Mouse (Mus musculus) hindbrain, embryonic 16.5 days (tissue): ENCODE results near the gene Tns1. TPM values are rescaled to one million over a fixed set of nuclear protein-coding genes. Genes with fewer than 3 reads are reported as not detected.
A peak's percentile ranks its signal among the peaks of the same experiment; 100 is the strongest.

Experiments
- ATAC-seq: fragments of 200-750 bp; cut with Nextera tagmentation; 2 replicates; pipeline ENCODE4 v1.8.0; 2017; ENCODE audit warnings: moderate TSS enrichment, moderate library complexity
- H3K27ac ChIP-seq: fragments of 300-500 bp; sonication (generic); 2 replicates; pipeline ENCODE4 v1.5.1; 2014; ENCODE audit warnings: low read depth, mild to moderate bottlenecking, control low read depth, low read length, moderate library complexity
- H3K27me3 ChIP-seq: fragments of 300-500 bp; sonication (generic); replicated peaks from 2 replicates; pipeline ENCODE4 v1.6.1; 2014; ENCODE audit warnings: low read length; ENCODE audit not compliant: control insufficient read depth, insufficient read depth
- H3K36me3 ChIP-seq: fragments of 300-500 bp; sonication (generic); 2 replicates; pipeline ENCODE4 v1.6.1; 2014; ENCODE audit warnings: mild to moderate bottlenecking, low read length, moderate library complexity, mixed read lengths; ENCODE audit not compliant: control insufficient read depth, insufficient read depth
- H3K4me1 ChIP-seq: fragments of 300-500 bp; sonication (generic); 2 replicates; pipeline ENCODE4 v1.6.1; 2014; ENCODE audit warnings: low read depth, low read length; ENCODE audit not compliant: control insufficient read depth, insufficient read depth
- H3K4me2 ChIP-seq: fragments of 300-500 bp; sonication (generic); 2 replicates; pipeline ENCODE4 v1.6.1; 2014; ENCODE audit warnings: mild to moderate bottlenecking, low read length, control low read depth, moderate library complexity
- H3K4me3 ChIP-seq: fragments of 300-500 bp; sonication (generic); 2 replicates; pipeline ENCODE4 v1.5.1; 2014; ENCODE audit warnings: mild to moderate bottlenecking, low read length, control low read depth, moderate library complexity
- H3K9ac ChIP-seq: fragments of 300-500 bp; sonication (generic); 2 replicates; pipeline ENCODE4 v1.6.1; 2014; ENCODE audit warnings: low read depth, mild to moderate bottlenecking, control low read depth, low read length, moderate library complexity
- H3K9me3 ChIP-seq: fragments of 300-500 bp; sonication (generic); 2 replicates; pipeline ENCODE4 v1.6.1; 2014; ENCODE audit warnings: mild to moderate bottlenecking, low read length, moderate library complexity; ENCODE audit not compliant: control insufficient read depth
- WGBS: fragments of 180-500 bp; shearing (Covaris S2); extraction: QIAGEN DNeasy Blood & Tissue Kit; methylation state at CpG from one replicate; pipeline ENCODE4 v1.1.7; 2014; 5-methylcytosine and 5-hydroxymethylcytosine counted together
- polyA plus RNA-seq: library from polyadenylated mRNA; unstranded; fragments of >200 nt; fragmentation: Nextera tagmentation; extraction: Ambion mirVana; gene quantifications from 2 replicates; pipeline ENCODE4 v1.2.1, GENCODE M21; 2015

Tns1 gene
- polyA plus RNA-seq, 1 experiment from 2014 or later = 13.5 TPM

DNA sequence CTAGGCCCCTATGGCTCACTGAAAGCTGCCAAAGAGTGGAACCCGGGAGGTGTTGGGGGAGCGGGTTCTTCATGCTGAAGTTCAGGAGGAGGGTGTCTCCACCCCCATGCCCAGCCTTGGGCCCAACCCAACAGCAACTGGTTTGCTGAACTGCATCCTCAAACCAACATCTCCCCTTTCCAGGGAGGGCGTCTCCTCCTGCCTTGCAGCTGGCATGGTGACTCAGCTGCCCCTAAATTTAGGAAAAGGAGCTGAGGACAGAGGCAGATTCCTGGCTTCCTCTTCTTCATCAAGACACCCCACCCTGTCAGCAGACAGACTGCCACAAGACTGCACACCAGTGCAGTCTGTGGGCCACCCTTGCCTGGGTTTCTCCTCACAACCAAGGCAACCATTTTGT is 173.1 kb downstream of the Tns1 start:
- H3K4me2 ChIP-seq = no peak overlapping the region

GRCm38 (mm10) chr1:73948757-73949156 is 175.5 kb downstream of the Tns1 start:
- ATAC-seq = no peak
- no peak overlapping the region for H3K27ac ChIP-seq
- 85% methylated on average over 5 of the region's 5 CpGs for WGBS
- no peaks in the 10 kb centered on the region for H3K9me3 ChIP-seq
- H3K27me3 ChIP-seq = no peaks in the 10 kb centered on the region
- no peak overlapping the region for H3K4me2 ChIP-seq
- H3K4me1 ChIP-seq = no peaks in the 10 kb centered on the region
- no peak overlapping the region for H3K9ac ChIP-seq
- no peaks in the 10 kb centered on the region for H3K36me3 ChIP-seq
- H3K4me3 ChIP-seq = no peak overlapping the region

More for the DNA sequence above, 173.1 kb downstream of the Tns1 start:
- H3K4me1 ChIP-seq = peaks cover 4% of the 10 kb centered on the region
- no peaks in the 10 kb centered on the region for H3K9me3 ChIP-seq
- no peak overlapping the region for H3K4me3 ChIP-seq
- H3K27me3 ChIP-seq = no peaks in the 10 kb centered on the region
- no peaks in the 10 kb centered on the region for H3K36me3 ChIP-seq
- no peak overlapping the region for H3K27ac ChIP-seq
- no peak overlapping the region for H3K9ac ChIP-seq
- no peak for ATAC-seq
- whole genome bisulfite sequencing = 90% methylated on average over 3 of the region's 3 CpGs

DNA sequence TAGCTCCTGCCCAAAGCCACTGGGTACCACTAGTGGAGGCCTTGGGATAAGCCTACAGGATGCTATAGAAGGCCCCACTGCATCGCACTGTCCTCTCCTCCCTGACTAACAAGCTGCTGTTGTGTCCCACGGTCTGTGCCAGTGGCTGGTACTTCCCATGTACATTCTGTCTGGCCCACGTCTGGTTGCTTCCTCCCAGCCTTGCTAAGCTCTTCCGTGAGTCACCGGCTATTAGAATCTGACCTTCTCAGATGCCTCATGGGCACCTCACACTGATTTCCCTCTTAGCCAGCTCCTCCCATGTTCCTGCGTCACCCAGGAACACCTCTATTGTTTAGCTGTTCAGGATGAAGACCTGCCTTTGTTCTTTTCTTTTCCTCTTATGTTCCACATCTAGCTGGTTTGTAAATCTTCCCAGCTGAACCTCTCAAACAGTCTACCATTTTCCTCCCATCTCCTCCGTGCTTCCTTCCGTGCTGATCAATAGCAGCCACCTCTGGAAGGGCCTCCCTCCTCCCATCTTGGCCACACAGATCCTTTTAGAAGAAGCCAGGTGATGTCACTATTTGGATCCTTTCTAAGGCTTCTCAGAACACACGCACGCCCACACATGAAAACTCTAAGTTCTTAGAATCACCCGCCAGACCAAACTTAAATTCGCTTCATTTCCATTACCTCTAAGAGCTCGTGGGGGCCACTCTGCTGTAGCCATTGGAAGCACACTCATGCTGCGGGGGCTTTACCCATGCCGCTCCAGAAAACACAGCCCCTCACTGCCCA is 176.5 kb downstream of the Tns1 start:
- no peak for ATAC-seq
- H3K36me3 ChIP-seq = no peaks in the 10 kb centered on the region
- 83% methylated on average over 15 of the region's 15 CpGs for WGBS
- no peaks in the 10 kb centered on the region; the same call in 1 of the 2 replicates for H3K4me1 ChIP-seq
- no peak overlapping the region for H3K27ac ChIP-seq
- no peaks in the 10 kb centered on the region for H3K27me3 ChIP-seq
- H3K4me3 ChIP-seq = no peak overlapping the region
- H3K4me2 ChIP-seq = no peak overlapping the region
- no peak overlapping the region for H3K9ac ChIP-seq
- no peaks in the 10 kb centered on the region for H3K9me3 ChIP-seq

DNA sequence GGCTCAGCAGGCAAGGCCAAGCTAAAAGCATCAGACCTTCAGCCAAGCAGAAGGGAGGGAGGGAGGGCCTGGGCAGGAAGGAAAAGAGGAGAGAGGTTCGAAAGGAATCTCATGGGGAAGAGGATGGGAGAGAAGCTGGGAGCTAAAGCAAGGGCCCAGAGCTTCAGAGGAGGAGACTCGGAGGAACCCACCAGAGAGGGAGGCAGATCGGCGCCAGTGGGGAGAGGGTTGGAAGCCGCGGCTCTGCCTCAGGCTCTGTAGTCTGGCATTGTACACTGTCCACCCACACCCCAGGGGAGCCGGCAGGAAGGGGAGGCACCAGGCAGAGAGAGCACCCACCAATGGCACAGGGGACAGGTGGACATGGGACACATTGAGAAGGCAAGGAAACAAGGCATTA is 177.5 kb downstream of the Tns1 start:
- H3K4me1 ChIP-seq = no peaks in the 10 kb centered on the region; the same call in 1 of the 2 replicates

GRCm38 (mm10) chr1:73944393-73944792 is 179.9 kb downstream of the Tns1 start:
- ATAC-seq = peak; percentile 89
- Histone ChIP-seq H3K4me1 (no peaks in the 10 kb centered on the region; the same call in 1 of the 2 replicates), H3K36me3 (no peaks in the 10 kb centered on the region), H3K9me3 (no peaks in the 10 kb centered on the region), H3K9ac (no peak overlapping the region), H3K27me3 (no peaks in the 10 kb centered on the region), H3K4me3 (no peak overlapping the region), H3K4me2 (no peak overlapping the region), H3K27ac (peak overlapping the region; percentile 73)
- 41% methylated on average over 3 of the region's 3 CpGs for WGBS

More for the DNA sequence above, 177.5 kb downstream of the Tns1 start:
- H3K9ac ChIP-seq = no peak overlapping the region
- 84% methylated on average over 7 of the region's 7 CpGs for WGBS
- H3K4me2 ChIP-seq = no peak overlapping the region
- ATAC-seq = no peak
- no peak overlapping the region for H3K27ac ChIP-seq
- H3K9me3 ChIP-seq = no peaks in the 10 kb centered on the region
- no peak overlapping the region for H3K4me3 ChIP-seq
- H3K36me3 ChIP-seq = no peaks in the 10 kb centered on the region
- no peaks in the 10 kb centered on the region for H3K27me3 ChIP-seq

- Histone ChIP-seq H3K4me3 (no peak overlapping the region), H3K4me2 (no peak overlapping the region), H3K27ac (peak overlapping the region; percentile 73), H3K9ac (no peak overlapping the region), H3K36me3 (no peaks in the 10 kb centered on the region), H3K27me3 (no peaks in the 10 kb centered on the region), H3K4me1 (no peaks in the 10 kb centered on the region; the same call in 1 of the 2 replicates), H3K9me3 (no peaks in the 10 kb centered on the region)
- 67% methylated on average over 9 of the region's 9 CpGs for WGBS
- ATAC-seq = peak; percentile 79
Observed at GRCm38 (mm10) chr1:73943667-73944289, 180.5 kb downstream of the Tns1 start.

GRCm38 (mm10) chr1:73943255-73943654 is 181.0 kb downstream of the Tns1 start:
- peak overlapping the region; percentile 73 for H3K27ac ChIP-seq
- H3K4me3 ChIP-seq = no peak overlapping the region
- H3K9me3 ChIP-seq = no peaks in the 10 kb centered on the region
- H3K4me1 ChIP-seq = no peaks in the 10 kb centered on the region; the same call in 1 of the 2 replicates
- WGBS = 84% methylated on average over 5 of the region's 5 CpGs
- no peak overlapping the region for H3K9ac ChIP-seq
- ATAC-seq = no peak
- no peak overlapping the region for H3K4me2 ChIP-seq
- no peaks in the 10 kb centered on the region for H3K27me3 ChIP-seq
- H3K36me3 ChIP-seq = no peaks in the 10 kb centered on the region

DNA sequence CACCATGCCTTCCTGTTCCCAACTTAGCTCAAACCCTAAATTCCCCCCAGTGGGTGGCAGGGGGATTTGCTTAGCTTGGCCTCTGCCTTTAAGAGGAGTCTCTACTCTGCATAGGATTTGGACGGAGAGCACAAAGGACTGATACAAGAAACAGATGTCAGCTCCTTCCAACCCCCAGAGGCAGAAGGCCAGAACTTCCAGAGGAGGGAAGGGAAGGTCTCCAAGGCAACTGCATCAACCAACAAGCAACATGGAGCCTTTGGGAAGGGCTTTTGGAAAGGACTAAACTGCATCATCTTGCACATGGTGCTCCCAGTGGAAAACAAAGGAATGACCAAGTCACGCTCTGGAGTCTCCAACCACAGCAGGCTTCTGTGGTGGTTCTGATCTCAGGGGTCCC is 182.0 kb downstream of the Tns1 start:
- no peak overlapping the region for H3K4me3 ChIP-seq
- no peak for ATAC-seq
- no peaks in the 10 kb centered on the region; the same call in 1 of the 2 replicates for H3K4me1 ChIP-seq
- no peaks in the 10 kb centered on the region for H3K9me3 ChIP-seq
- no peaks in the 10 kb centered on the region for H3K36me3 ChIP-seq
- H3K4me2 ChIP-seq = no peak overlapping the region
- H3K27me3 ChIP-seq = no peaks in the 10 kb centered on the region
- no peak overlapping the region for H3K27ac ChIP-seq
- no peak overlapping the region for H3K9ac ChIP-seq
- WGBS = 40% methylated on average over 2 of the region's 2 CpGs

DNA sequence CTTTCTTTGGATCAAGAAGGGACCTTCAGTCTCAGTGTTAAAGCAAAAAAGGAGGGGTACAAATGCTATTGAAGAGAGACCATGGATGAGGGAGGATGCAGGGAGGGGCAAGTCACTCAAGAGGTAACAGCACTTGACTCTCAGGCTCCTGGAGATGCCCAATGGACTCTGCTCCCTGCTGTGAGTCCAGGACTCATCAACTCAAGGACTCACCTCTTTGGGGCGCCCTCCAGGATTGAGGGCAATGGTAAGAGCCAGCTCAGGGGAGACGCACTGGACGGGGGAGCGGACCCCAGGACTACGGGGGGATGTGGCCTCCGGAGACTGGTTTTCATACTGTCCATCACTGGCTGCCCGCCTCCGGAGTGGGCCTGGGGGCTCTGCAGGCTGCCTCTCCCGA is 182.6 kb downstream of the Tns1 start:
- Histone ChIP-seq H3K9me3 (no peaks in the 10 kb centered on the region), H3K36me3 (no peaks in the 10 kb centered on the region), H3K27ac (no peak overlapping the region), H3K4me3 (no peak overlapping the region), H3K9ac (no peak overlapping the region), H3K27me3 (no peaks in the 10 kb centered on the region), H3K4me2 (no peak overlapping the region), H3K4me1 (no peaks in the 10 kb centered on the region; the same call in 1 of the 2 replicates)
- no peak for ATAC-seq
- 68% methylated on average over 9 of the region's 9 CpGs for WGBS
